Mouse (Mus musculus): Measurements from ENCODE around the gene Pgrmc2. TPM values are rescaled to one million over a fixed set of nuclear protein-coding genes. Genes with fewer than 3 reads are reported as not detected.

Gene Pgrmc2
- total and polyA plus RNA-seq, 3 experiments: 18.5 to 50.4 (median 31.6) TPM

- Histone ChIP-seq H3K4me1 (ENCODE audit: control insufficient read depth in 1 of 2, insufficient read depth in 2 of 2) (peaks cover 0 to 7% of the 10 kb centered on the region in 2 experiments; a peak in 3 of 4 replicates), H3K9me3 (replicated peaks; ENCODE audit: low read length) (no peaks in the 10 kb centered on the region), H3K27ac (ENCODE audit: insufficient read depth, low read depth) (no peak overlapping the region), H3K36me3 (replicated peaks in 1 of 2; ENCODE audit: control insufficient read depth in 1 of 2, insufficient read depth in 1 of 2, low read length in 1 of 2) (no peaks in the 10 kb centered on the region), H3K4me2 (ENCODE audit: insufficient read depth, low read depth, poor library complexity, severe bottlenecking) (no peak overlapping the region), H3K4me3 (replicated peaks in 1 of 3; ENCODE audit: low read depth in 2 of 3, low read length in 2 of 3, poor library complexity in 1 of 3) (no peak overlapping the region), H3K9ac (ENCODE audit: insufficient read depth, low read depth) (no peak overlapping the region), H3K27me3 (replicated peaks) (no peaks in the 10 kb centered on the region), H3K79me2 (replicated peaks; ENCODE audit: control insufficient read depth, extremely low read depth, insufficient read depth, poor library complexity, severe bottlenecking) (no peaks in the 10 kb centered on the region)
- dilution Hi-C loops (cut with MboI; ENCODE audit: extremely low pct_ligation_motif_present, extremely low pct_unique_long_range_greater_than_20kb, low sequenced_read_pairs) (no loop called here), in situ Hi-C loops (cut with MboI; ENCODE audit: low pct_ligation_motif_present, low pct_unique_long_range_greater_than_20kb, low sequenced_read_pairs) (no loop called here)
- no peak for DNase-seq (ENCODE audit: extremely low read depth)
- TF ChIP-seq TCF12 (IDR thresholded peaks at IDR 0.05; ENCODE audit: low read depth, low read length) (no peak), BHLHE40 (IDR thresholded peaks at IDR 0.05; ENCODE audit: low read depth, low read length) (no peak), ELF1 (IDR thresholded peaks at IDR 0.05; ENCODE audit: low read depth, low read length) (no peak), CHD1 (IDR thresholded peaks at IDR 0.05; ENCODE audit: low read depth, low read length) (no peak), ETS1 (conservative IDR thresholded peaks at IDR 0.05; ENCODE audit: low read depth, low read length) (no peak), MYC (IDR thresholded peaks at IDR 0.05; ENCODE audit: low read depth, low read length) (no peak), CHD2 (IDR thresholded peaks at IDR 0.05; ENCODE audit: low read length) (no peak), UBTF (IDR thresholded peaks at IDR 0.05; ENCODE audit: low read depth, low read length) (no peak), EP300 (IDR thresholded peaks at IDR 0.05; ENCODE audit: low read length) (no peak), CTCF (conservative IDR thresholded peaks at IDR 0.05 in 1 of 2, IDR thresholded peaks at IDR 0.05 in 1 of 2; ENCODE audit: low read depth in 2 of 2, low read length in 2 of 2) (no peak), ZNF384 (IDR thresholded peaks at IDR 0.05; ENCODE audit: low read depth, low read length) (no peak), RCOR1 (conservative IDR thresholded peaks at IDR 0.05; ENCODE audit: low read depth, low read length) (no peak), USF1 (IDR thresholded peaks at IDR 0.05; ENCODE audit: low read depth, low read length) (no peak), POLR2A (IDR thresholded peaks at IDR 0.05; ENCODE audit: low read depth, low read length) (no peak), PAX5 (IDR thresholded peaks at IDR 0.05; ENCODE audit: low read length) (no peak), JUN (IDR thresholded peaks at IDR 0.05; ENCODE audit: insufficient read depth, low read depth, low read length) (no peak), JUND (conservative IDR thresholded peaks at IDR 0.05; ENCODE audit: low read depth, low read length) (no peak), MAX (IDR thresholded peaks at IDR 0.05; ENCODE audit: low read length) (no peak)
These were observed 30.3 kb upstream of the Pgrmc2 start for GRCm38 (mm10) chr3:41113186-41113585.

DNA sequence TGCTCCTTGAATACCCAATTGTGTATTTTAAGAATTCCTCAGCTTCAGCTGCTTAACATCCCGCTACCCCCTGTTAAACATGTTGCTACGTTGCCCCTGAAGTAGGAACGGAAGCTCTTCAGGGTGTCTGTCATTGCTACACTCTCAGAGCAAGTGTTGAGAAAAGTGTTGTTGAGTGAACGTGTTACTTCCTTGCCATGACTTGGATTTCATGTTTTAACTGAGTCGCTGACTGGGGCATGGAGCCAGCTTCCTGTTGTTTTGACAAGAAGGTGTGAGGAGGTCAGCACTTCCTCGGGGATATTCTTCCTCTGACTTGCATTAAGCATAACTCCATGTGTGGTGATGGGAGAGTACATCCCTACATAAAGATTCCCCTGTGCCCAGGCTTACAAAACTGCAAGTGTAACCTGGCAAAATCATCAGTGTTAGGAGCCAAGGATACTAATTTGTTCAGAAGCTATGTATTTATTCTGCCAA lies 25.5 kb upstream of the Pgrmc2 start:
- Histone ChIP-seq H3K27me3 (replicated peaks) (no peaks in the 10 kb centered on the region), H3K4me2 (ENCODE audit: insufficient read depth, low read depth, poor library complexity, severe bottlenecking) (no peak overlapping the region), H3K27ac (ENCODE audit: insufficient read depth, low read depth) (no peak overlapping the region), H3K4me3 (replicated peaks in 1 of 3; ENCODE audit: low read depth in 2 of 3, low read length in 2 of 3, poor library complexity in 1 of 3) (no peak overlapping the region), H3K79me2 (replicated peaks; ENCODE audit: control insufficient read depth, extremely low read depth, insufficient read depth, poor library complexity, severe bottlenecking) (no peaks in the 10 kb centered on the region), H3K9ac (ENCODE audit: insufficient read depth, low read depth) (no peak overlapping the region), H3K9me3 (replicated peaks; ENCODE audit: low read length) (no peaks in the 10 kb centered on the region), H3K4me1 (ENCODE audit: control insufficient read depth in 1 of 2, insufficient read depth in 2 of 2) (no peaks in the 10 kb centered on the region; a peak in 1 of 4 replicates), H3K36me3 (replicated peaks in 1 of 2; ENCODE audit: control insufficient read depth in 1 of 2, insufficient read depth in 1 of 2, low read length in 1 of 2) (no peaks in the 10 kb centered on the region)
- TF ChIP-seq MEF2A (IDR thresholded peaks at IDR 0.05; ENCODE audit: borderline replicate concordance, low read depth, low read length): no peak
- TF ChIP-seq HCFC1 (IDR thresholded peaks at IDR 0.05; ENCODE audit: low read depth, low read length): no peak
- TF ChIP-seq ZNF384 (IDR thresholded peaks at IDR 0.05; ENCODE audit: low read depth, low read length): no peak
- dilution Hi-C loops (cut with MboI; ENCODE audit: extremely low pct_ligation_motif_present, extremely low pct_unique_long_range_greater_than_20kb, low sequenced_read_pairs) (no loop called here), in situ Hi-C loops (cut with MboI; ENCODE audit: low pct_ligation_motif_present, low pct_unique_long_range_greater_than_20kb, low sequenced_read_pairs) (no loop called here)
- DNase-seq (ENCODE audit: extremely low read depth): no peak
